Mouse (Mus musculus) T-helper 1 cell (primary cell): ENCODE data around the gene P2rx1.

Experiments used
- in situ Hi-C: fragments of 300-600 bp; cut with MboI, MseI; formaldehyde crosslinking; loops from one replicate; pipeline ENCODE4 v1.15.1; 2025; ENCODE audit warnings: high pct_unique_total_duplicates

P2rx1 gene

GRCm38 (mm10) chr11:73020953-73021800 is 22.3 kb downstream of the P2rx1 start:
- in situ Hi-C loops = no loop called here

- in situ Hi-C loops = no loop called here
These were observed 24.2 kb downstream of the P2rx1 start for GRCm38 (mm10) chr11:73023099-73023498.

- in situ Hi-C loops = no loop called here
These were observed 24.9 kb downstream of the P2rx1 start for GRCm38 (mm10) chr11:73023827-73024226.

GRCm38 (mm10) chr11:73024236-73024904 is 25.5 kb downstream of the P2rx1 start:
- in situ Hi-C loops = no loop called here

- in situ Hi-C loops = no loop called here
These were observed 28.1 kb downstream of the P2rx1 start for GRCm38 (mm10) chr11:73026961-73027360.

- in situ Hi-C loops = no loop called here
These were observed 32.1 kb downstream of the P2rx1 start for GRCm38 (mm10) chr11:73030821-73031498.

- in situ Hi-C loops = no loop called here
These were observed 32.6 kb downstream of the P2rx1 start for GRCm38 (mm10) chr11:73031536-73031935.

- in situ Hi-C loops = no loop called here
These were observed 37.2 kb downstream of the P2rx1 start for GRCm38 (mm10) chr11:73036077-73036476.

GRCm38 (mm10) chr11:73036889-73037288 is 38.0 kb downstream of the P2rx1 start:
- in situ Hi-C loops = no loop called here

GRCm38 (mm10) chr11:73037691-73038090 is 38.8 kb downstream of the P2rx1 start:
- in situ Hi-C loops = no loop called here

GRCm38 (mm10) chr11:73039102-73039799 is 40.3 kb downstream of the P2rx1 start:
- in situ Hi-C loops = no loop called here

- in situ Hi-C loops = loop anchor here (10.0 kb wide), 1 partner anchor 469 kb away; no protein-coding TSS in a partner anchor
These were observed 45.4 kb downstream of the P2rx1 start for GRCm38 (mm10) chr11:73044229-73044755.

- in situ Hi-C loops = loop anchor here (10.0 kb wide), 1 partner anchor 470 kb away; no protein-coding TSS in a partner anchor
These were observed 45.9 kb downstream of the P2rx1 start for GRCm38 (mm10) chr11:73044789-73045188.

- in situ Hi-C loops = loop anchor here (10.0 kb wide), 1 partner anchor 473 kb away; no protein-coding TSS in a partner anchor
These were observed 48.7 kb downstream of the P2rx1 start, which contains the start of gene Ncbp3 for GRCm38 (mm10) chr11:73047542-73047996. TSS of gene Ncbp3 (plus strand) at chr11:73047783.

- in situ Hi-C loops = loop anchor here (10.0 kb wide), 1 partner anchor 473 kb away; no protein-coding TSS in a partner anchor
These were observed 49.4 kb downstream of the P2rx1 start for GRCm38 (mm10) chr11:73048030-73048876.

- in situ Hi-C loops = loop anchor here (10.0 kb wide), 1 partner anchor 475 kb away; no protein-coding TSS in a partner anchor
These were observed 50.4 kb downstream of the P2rx1 start for GRCm38 (mm10) chr11:73049335-73049734.

- in situ Hi-C loops = no loop called here
These were observed 53.9 kb downstream of the P2rx1 start for GRCm38 (mm10) chr11:73052795-73053194.

GRCm38 (mm10) chr11:73057701-73058100 is 58.8 kb downstream of the P2rx1 start:
- in situ Hi-C loops = no loop called here

- in situ Hi-C loops = no loop called here
These were observed 60.7 kb downstream of the P2rx1 start for GRCm38 (mm10) chr11:73059630-73060029.

GRCm38 (mm10) chr11:73061413-73061812 is 62.5 kb downstream of the P2rx1 start:
- in situ Hi-C loops = no loop called here
